In the genomic region with DNA sequence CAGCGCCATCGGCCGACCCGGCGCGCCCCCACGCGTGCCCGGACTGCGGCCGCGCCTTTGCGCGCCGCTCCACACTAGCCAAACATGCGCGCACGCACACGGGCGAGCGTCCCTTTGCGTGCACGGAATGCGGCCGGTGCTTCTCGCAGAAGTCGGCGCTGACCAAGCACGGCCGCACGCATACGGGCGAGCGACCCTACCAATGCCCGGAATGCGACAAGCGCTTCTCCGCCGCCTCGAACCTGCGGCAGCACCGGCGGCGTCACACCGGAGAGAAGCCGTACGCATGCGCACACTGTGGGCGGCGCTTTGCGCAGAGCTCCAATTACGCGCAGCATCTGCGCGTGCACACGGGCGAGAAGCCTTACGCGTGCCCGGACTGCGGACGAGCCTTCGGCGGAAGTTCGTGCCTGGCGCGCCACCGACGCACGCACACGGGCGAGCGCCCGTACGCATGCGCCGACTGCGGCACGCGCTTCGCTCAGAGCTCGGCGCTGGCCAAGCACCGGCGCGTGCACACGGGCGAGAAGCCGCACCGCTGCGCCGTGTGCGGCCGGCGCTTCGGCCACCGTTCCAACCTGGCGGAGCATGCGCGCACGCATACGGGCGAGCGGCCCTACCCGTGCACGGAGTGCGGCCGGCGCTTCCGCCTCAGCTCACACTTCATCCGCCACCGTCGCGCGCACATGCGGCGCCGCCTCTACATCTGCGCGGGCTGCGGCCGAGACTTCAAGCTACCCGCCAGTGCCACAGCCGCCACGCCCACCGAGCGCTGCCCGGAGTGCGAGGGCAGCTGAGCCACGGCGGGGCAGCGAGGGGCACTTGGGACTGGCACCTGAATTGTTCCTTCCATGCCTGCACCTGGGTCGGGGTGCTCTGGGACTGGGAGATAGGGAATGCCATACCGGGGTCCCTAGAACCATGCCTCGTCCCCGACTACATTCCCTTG, we compare ENCODE assay signal across 8 mouse cellular contexts. TPM values are rescaled to one million over a fixed set of nuclear protein-coding genes. Genes with fewer than 3 reads are reported as not detected.
DNase-seq lines count a peak whose midpoint lies in the region.

No protein-coding gene starts in this region.

- no peaks in the 10 kb centered on the region for H3K9me3 ChIP-seq in megakaryocyte, embryonic 14.5 days

- H3K4me3 ChIP-seq in megakaryocyte, embryonic 14.5 days (replicated peaks) = peak overlapping the region; percentile 96

- DNase-seq in adrenal gland, adult (ENCODE audit: inconsistent age in 2 of 2, low spot score in 1 of 2) = peak; percentile 96 to 97
- DNase-seq in embryo, embryonic 10 days (ENCODE audit: low spot score) = peak; percentile 99
- DNase-seq in gastrocnemius, postnatal 10 days = peak; percentile 96
- DNase-seq in induced T-regulatory cell, adult 2 months (ENCODE audit: low read depth) = peak; percentile 98
- peak; percentile 90 to 93 for DNase-seq in left cerebral cortex, adult 9 months (ENCODE audit: low spot score in 2 of 2)
- peak; percentile 94 for DNase-seq in right cerebral cortex, adult 2 months (ENCODE audit: low spot score in 2 of 2)
- DNase-seq in urinary bladder, postnatal 10 days (ENCODE audit: low spot score) = peak; percentile 79

- peaks cover 97% of the 10 kb centered on the region for H3K4me1 ChIP-seq in megakaryocyte, embryonic 14.5 days

- H3K36me3 ChIP-seq in megakaryocyte, embryonic 14.5 days (replicated peaks; ENCODE audit: low read length) = peaks cover 39% of the 10 kb centered on the region

- H3K27me3 ChIP-seq in megakaryocyte, embryonic 14.5 days (replicated peaks) = no peaks in the 10 kb centered on the region

RNA-seq across cellular contexts. Expression of gene Dctpp1, which starts 6.4 kb away (rescaled TPM):
- total RNA-seq in gastrocnemius, postnatal 10 days (2021) = 10 to 100 TPM; 33.9 to 38.6 TPM
- polyA plus RNA-seq in megakaryocyte, embryonic 14.5 days (2012; ENCODE audit: insufficient read depth, low replicate concordance) = 65.3 and 143 TPM in 2 replicates

RNA-seq across cellular contexts. Expression of gene Zfp771, which starts 10.0 kb away (rescaled TPM):
- total RNA-seq in gastrocnemius, postnatal 10 days (2021) = 10 to 100 TPM; 18.6 to 20.9 TPM
- 85.4 and 270 TPM in 2 replicates for polyA plus RNA-seq in megakaryocyte, embryonic 14.5 days (2012; ENCODE audit: insufficient read depth, low replicate concordance)

RNA-seq across cellular contexts. Expression of gene Sephs2, which starts 19.8 kb away (rescaled TPM):
- total RNA-seq in gastrocnemius, postnatal 10 days (2021) = 10 to 100 TPM; 19.5 to 20.5 TPM
- polyA plus RNA-seq in megakaryocyte, embryonic 14.5 days (2012; ENCODE audit: insufficient read depth, low replicate concordance) = 32.9 and 41.0 TPM in 2 replicates

RNA-seq across cellular contexts. Expression of gene Sept1, which starts 21.2 kb away (rescaled TPM):
- total RNA-seq in gastrocnemius, postnatal 10 days (2021) = 1 to 10 TPM; 6.9 to 7.5 TPM
- polyA plus RNA-seq in megakaryocyte, embryonic 14.5 days (2012; ENCODE audit: insufficient read depth, low replicate concordance) = 369 and 529 TPM in 2 replicates

RNA-seq across cellular contexts. Expression of gene Zfp553, which starts 21.2 kb away (rescaled TPM):
- 1 to 10 TPM; 5.5 to 7.3 TPM for total RNA-seq in gastrocnemius, postnatal 10 days (2021)
- polyA plus RNA-seq in megakaryocyte, embryonic 14.5 days (2012; ENCODE audit: insufficient read depth, low replicate concordance) = 10.8 and 17.3 TPM in 2 replicates

Comparison
In these comparisons a context has a peak if more than half of its experiments do, and no peak if none do; other contexts are left out.
1. Peak in every context shown above with its lines: DNase-seq and H3K4me3 ChIP-seq.